13 mouse cellular contexts compared by ENCODE assay signal in genomic region chr8:86654578-86654977, GRCm38 (mm10). TPM values are rescaled to one million over a fixed set of nuclear protein-coding genes. Genes with fewer than 3 reads are reported as not detected.
DNase-seq lines count a peak whose midpoint lies in the region; TF ChIP-seq lines count a peak whose summit lies in the region.
"Had no signal": no experiment of that assay in that cellular context is flagged by ENCODE, and none has a peak within 500 bp of the region (broad histone marks: within the 10 kb centered on the region; RNA-seq: fewer than 3 reads in every experiment).

No protein-coding gene starts in this region.

- TF ChIP-seq CTCF in left cerebral cortex, adult 2 months (IDR thresholded peaks at IDR 0.05) = peak; percentile 33
- TF ChIP-seq CTCF in CH12.LX (conservative IDR thresholded peaks at IDR 0.05 in 1 of 2, IDR thresholded peaks at IDR 0.05 in 1 of 2; ENCODE audit: low read depth in 2 of 2, low read length in 2 of 2) = peak in 1 of 2 experiments; percentile 25; a peak in 1 of 4 replicates

- no peaks in the 10 kb centered on the region for H3K27me3 ChIP-seq in CH12.LX (replicated peaks)
- H3K27me3 ChIP-seq: heart, embryonic 15.5 days had no signal

- TF ChIP-seq RAD21 in CH12.LX (IDR thresholded peaks at IDR 0.05; ENCODE audit: low read depth, low read length) = peak; percentile 5

- no peak overlapping the region for H3K27ac ChIP-seq in left cerebral cortex, adult 2 months
- no peak overlapping the region for H3K27ac ChIP-seq in CH12.LX (ENCODE audit: insufficient read depth, low read depth)
- H3K27ac ChIP-seq: heart, embryonic 15.5 days had no signal

- no peak for TF ChIP-seq POLR2A in CH12.LX (IDR thresholded peaks at IDR 0.05; ENCODE audit: low read depth, low read length)

- H3K36me3 ChIP-seq in CH12.LX (replicated peaks in 1 of 2; ENCODE audit: control insufficient read depth in 1 of 2, insufficient read depth in 1 of 2, low read length in 1 of 2) = peaks cover 24 to 45% of the 10 kb centered on the region in 2 experiments

- intact Hi-C loops in left cerebral cortex, adult 2 months (cut with DNase I) = loop anchor here (10.0 kb wide), 1 partner anchor 50 kb away; no protein-coding TSS in a partner anchor
- intact Hi-C loops in left cerebral cortex, postnatal 25 days (cut with DNase I) = no loop called here

- in situ Hi-C loops in CH12.LX (cut with MboI; ENCODE audit: low pct_ligation_motif_present, low pct_unique_long_range_greater_than_20kb, low sequenced_read_pairs) = loop anchor here (10.0 kb wide), 1 partner anchor 250 kb away; no protein-coding TSS in a partner anchor

- TF ChIP-seq EP300 in CH12.LX (IDR thresholded peaks at IDR 0.05; ENCODE audit: low read length) = no peak

- no peak overlapping the region for H3K4me2 ChIP-seq in CH12.LX (ENCODE audit: insufficient read depth, low read depth, poor library complexity, severe bottlenecking)
- H3K4me2 ChIP-seq: heart, embryonic 15.5 days; liver, embryonic 11.5 days had no signal

- H3K4me1 ChIP-seq in CH12.LX (ENCODE audit: control insufficient read depth in 1 of 2, insufficient read depth in 2 of 2) = no peaks in the 10 kb centered on the region
- H3K4me1 ChIP-seq: heart, embryonic 15.5 days had no signal

- no peak overlapping the region for H3K4me3 ChIP-seq in left cerebral cortex, adult 2 months
- no peak overlapping the region for H3K4me3 ChIP-seq in CH12.LX (replicated peaks in 1 of 3; ENCODE audit: low read depth in 2 of 3, low read length in 2 of 3, poor library complexity in 1 of 3)
- H3K4me3 ChIP-seq: heart, embryonic 15.5 days had no signal

- H3K9ac ChIP-seq in CH12.LX (ENCODE audit: insufficient read depth, low read depth) = no peak overlapping the region
- H3K9ac ChIP-seq: heart, embryonic 15.5 days had no signal

- DNase-seq in left cerebral cortex, adult 2 months (ENCODE audit: extremely low spot score in 1 of 2, low spot score in 2 of 2) = no peak
- no peak for DNase-seq in left cerebral cortex, postnatal 25 days (ENCODE audit: low spot score in 2 of 2)
- no peak for DNase-seq in CH12.LX (ENCODE audit: extremely low read depth)
- DNase-seq in brain, adult 2 months (ENCODE audit: low read depth, low spot score) = peak; percentile 48
- DNase-seq in thymus, postnatal 10 days (ENCODE audit: low spot score in 2 of 2) = peak; percentile 7 to 14
- no peak for DNase-seq in right cerebral cortex, adult 2 months (ENCODE audit: low spot score in 2 of 2)
- DNase-seq in ovary, postnatal 14 days (ENCODE audit: low spot score) = no peak
- DNase-seq: adrenal gland, postnatal 14 days; cerebellum, adult 11 months; gastrocnemius, postnatal 10 days; kidney, postnatal 4 days had no signal

- H3K9me3 ChIP-seq in CH12.LX (replicated peaks; ENCODE audit: low read length) = no peaks in the 10 kb centered on the region
- H3K9me3 ChIP-seq: heart, embryonic 15.5 days had no signal

- no peaks in the 10 kb centered on the region for H3K79me2 ChIP-seq in CH12.LX (replicated peaks; ENCODE audit: control insufficient read depth, extremely low read depth, insufficient read depth, poor library complexity, severe bottlenecking)

- dilution Hi-C loops in CH12.LX (cut with MboI; ENCODE audit: extremely low pct_ligation_motif_present, extremely low pct_unique_long_range_greater_than_20kb, low sequenced_read_pairs) = no loop called here

TF ChIP-seq in CH12.LX, 34 proteins besides CTCF, POLR2A, EP300 and RAD21:
- TF ChIP-seq NELFE (IDR thresholded peaks at IDR 0.05; ENCODE audit: low read depth, low read length) (no peak), ELF1 (IDR thresholded peaks at IDR 0.05; ENCODE audit: low read depth, low read length) (no peak)

RNA-seq across cellular contexts. Expression of gene Lonp2, which starts 30.7 kb away (rescaled TPM):
- total RNA-seq in left cerebral cortex, adult 2 months (2021) = 10 to 100 TPM; 68.3 to 70.9 TPM
- total RNA-seq in left cerebral cortex, postnatal 25 days (2021) = 10 to 100 TPM; 57.6 to 63.9 TPM
- total RNA-seq in CH12.LX (2012; rRNA removed) = 26.4 and 28.5 TPM in 2 replicates
- total RNA-seq in CH12.LX (2014; rRNA removed) = 24.6 and 25.6 TPM in 2 replicates
- polyA plus RNA-seq in CH12.LX (2012; ENCODE audit: insufficient read length, low read depth) = 26.9 and 27.8 TPM in 2 replicates

Comparison
In these comparisons a context has a peak if more than half of its experiments do, and no peak if none do; other contexts are left out.
1. DNase-seq: peak in brain, adult 2 months (single experiment) and thymus, postnatal 10 days (2 of 2); none in left cerebral cortex, adult 2 months (0 of 2), left cerebral cortex, postnatal 25 days (0 of 2), CH12.LX (single experiment), right cerebral cortex, adult 2 months (0 of 2) and ovary, postnatal 14 days (single experiment).